Mouse (Mus musculus) stomach, postnatal 0 days (tissue): Measurements from ENCODE around the gene Iqschfp.

ENCODE experiments used
- CTCF ChIP-seq: IDR thresholded peaks from 2 replicates; pipeline ENCODE4 v1.5.1; 2016; ENCODE audit warnings: antibody characterized with exemption, low read depth, mild to moderate bottlenecking, moderate library complexity
- EP300 ChIP-seq: optimal IDR thresholded peaks from 2 replicates; pipeline ENCODE3; 2016; ENCODE audit warnings: antibody characterized with exemption

- TF ChIP-seq CTCF: peak; percentile 89
- TF ChIP-seq EP300: no peak
Measured at GRCm38 (mm10) chr3:68056373-68057275, 164.6 kb downstream of the Iqschfp start.
